Comparison of ENCODE assay signal across 21 mouse cellular contexts in the genomic region with DNA sequence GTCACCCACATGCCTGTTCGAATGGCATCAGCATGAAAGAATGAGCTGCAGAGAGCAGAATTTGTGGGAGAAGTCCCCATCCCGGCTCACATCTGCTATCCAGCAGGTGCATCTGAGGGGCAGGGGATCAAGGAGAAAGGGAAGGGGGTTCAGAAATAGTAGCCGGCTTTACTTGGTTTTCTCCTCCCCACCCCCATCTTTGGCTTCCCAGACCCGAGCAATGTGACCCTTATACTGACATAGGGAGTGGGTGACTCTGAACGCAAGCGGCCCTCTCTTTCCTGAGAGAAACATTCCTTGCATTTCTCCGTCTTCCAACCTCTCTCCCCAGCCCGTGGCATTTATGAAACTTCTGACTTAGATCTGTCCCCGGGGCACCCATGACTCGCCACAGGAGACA.
DNase-seq lines count a peak whose midpoint lies in the region; ATAC-seq and TF ChIP-seq lines count a peak whose summit lies in the region.
"Had no signal": no experiment of that assay in that cellular context is flagged by ENCODE, and none has a peak within 500 bp of the region (broad histone marks: within the 10 kb centered on the region; RNA-seq: fewer than 3 reads in every experiment).

No protein-coding gene starts in this region.

- no peak overlapping the region for H3K4me3 ChIP-seq in gastrocnemius, adult 2 months
- no peak overlapping the region for H3K4me3 ChIP-seq in heart, embryonic 11.5 days (ENCODE audit: low read depth, low read length)
- H3K4me3 ChIP-seq in heart, embryonic 15.5 days: no peak overlapping the region
- H3K4me3 ChIP-seq: embryonic facial prominence, embryonic 10.5 days; forebrain, embryonic 13.5 days; hindbrain, embryonic 10.5 days; intestine, embryonic 15.5 days had no signal

- H3K9me3 ChIP-seq in heart, embryonic 11.5 days (replicated peaks; ENCODE audit: control insufficient read depth, low read length): no peaks in the 10 kb centered on the region
- no peaks in the 10 kb centered on the region for H3K9me3 ChIP-seq in heart, embryonic 15.5 days (replicated peaks)
- H3K9me3 ChIP-seq: embryonic facial prominence, embryonic 10.5 days; forebrain, embryonic 13.5 days; hindbrain, embryonic 10.5 days; intestine, embryonic 15.5 days had no signal

- peaks cover 24% of the 10 kb centered on the region for H3K36me3 ChIP-seq in heart, embryonic 11.5 days (ENCODE audit: control insufficient read depth, insufficient read depth, low read length)
- H3K36me3 ChIP-seq in heart, embryonic 15.5 days: peaks cover 55% of the 10 kb centered on the region
- H3K36me3 ChIP-seq: intestine, embryonic 15.5 days had no signal

- H3K9ac ChIP-seq in heart, embryonic 11.5 days (ENCODE audit: low read depth, low read length): no peak overlapping the region
- no peak overlapping the region for H3K9ac ChIP-seq in heart, embryonic 15.5 days
- H3K9ac ChIP-seq: forebrain, embryonic 13.5 days; forebrain, postnatal 0 days; hindbrain, embryonic 14.5 days; intestine, embryonic 15.5 days had no signal

- TF ChIP-seq CTCF in gastrocnemius, adult 2 months (IDR thresholded peaks at IDR 0.05): no peak

- DNase-seq in gastrocnemius, adult 2 months: no peak
- no peak for DNase-seq in gastrocnemius, adult 18-20 months (ENCODE audit: low spot score)
- DNase-seq in heart, adult 18-20 months: no peak
- no peak for DNase-seq in heart, postnatal 36 days
- DNase-seq in ZHBTc4 (ENCODE audit: low read depth, low spot score): peak; percentile 45
- no peak for DNase-seq in spleen, postnatal 10 days (ENCODE audit: low spot score in 2 of 2)
- DNase-seq: adrenal gland, adult 8-10 months; adrenal gland, postnatal 36 days; cerebellum, adult 2 months; cerebellum, postnatal 10 days; forebrain, postnatal 0 days; gastrocnemius, postnatal 10 days; kidney, adult 18-20 months had no signal

- no peak overlapping the region for H3K4me2 ChIP-seq in heart, embryonic 11.5 days
- H3K4me2 ChIP-seq in heart, embryonic 15.5 days: no peak overlapping the region
- H3K4me2 ChIP-seq: forebrain, embryonic 13.5 days; hindbrain, embryonic 14.5 days; intestine, embryonic 15.5 days had no signal

- ATAC-seq in heart, embryonic 11.5 days (replicated peaks; ENCODE audit: insufficient number of reproducible peaks, low FRiP score, low TSS enrichment): no peak
- no peak for ATAC-seq in heart, embryonic 15.5 days (replicated peaks; ENCODE audit: insufficient number of reproducible peaks, insufficient read depth, low FRiP score, low read depth)
- ATAC-seq: forebrain, embryonic 13.5 days; forebrain, postnatal 0 days; intestine, embryonic 15.5 days had no signal

- no peaks in the 10 kb centered on the region; the same call in 1 of the 2 replicates for H3K27me3 ChIP-seq in heart, embryonic 11.5 days (ENCODE audit: control insufficient read depth, insufficient read depth, low read length)
- no peaks in the 10 kb centered on the region for H3K27me3 ChIP-seq in heart, embryonic 15.5 days
- H3K27me3 ChIP-seq: CH12.LX; forebrain, embryonic 13.5 days; intestine, embryonic 15.5 days had no signal

- H3K4me1 ChIP-seq in heart, embryonic 11.5 days (ENCODE audit: control insufficient read depth, insufficient read depth, low read length): peaks cover 52% of the 10 kb centered on the region
- peaks cover 82% of the 10 kb centered on the region for H3K4me1 ChIP-seq in heart, embryonic 15.5 days (replicated peaks)

- intact Hi-C loops in gastrocnemius, adult 2 months (cut with DNase I): no loop called here
- intact Hi-C loops in heart, postnatal 36 days (cut with DNase I): no loop called here

- 56% methylated on average over 10 of the region's 10 CpGs for WGBS in heart, embryonic 11.5 days (ENCODE audit: insufficient replicate concordance)
- 37% methylated on average over 10 of the region's 10 CpGs for WGBS in heart, embryonic 15.5 days

- peak overlapping the region; percentile 90 for H3K27ac ChIP-seq in gastrocnemius, adult 2 months
- H3K27ac ChIP-seq in heart, embryonic 11.5 days (ENCODE audit: low read depth, low read length): 0 out of 2 replicates have a peak overlapping the region, but pooled peaks have one; percentile 35
- H3K27ac ChIP-seq in heart, embryonic 15.5 days: peak overlapping the region; percentile 32; the same call in 1 of the 2 replicates
- H3K27ac ChIP-seq: embryonic facial prominence, embryonic 10.5 days; forebrain, embryonic 13.5 days; hindbrain, embryonic 10.5 days; hindbrain, embryonic 14.5 days; intestine, embryonic 15.5 days had no signal

Comparison
In these comparisons a context has a peak if more than half of its experiments do, and no peak if none do; other contexts are left out.
1. H3K27ac ChIP-seq: peak in every context shown above with its lines; median percentile 90 in gastrocnemius, adult 2 months; 35 in heart, embryonic 11.5 days; 32 in heart, embryonic 15.5 days.